Mouse (Mus musculus) bone marrow macrophage, adult 2 months (primary cell): ENCODE measurements at regions not wholly inside any gene's neighbourhood (a gene's known extent, or its start where the extent isn't known, plus 50 kb on each side); places are given as distances from the start of the nearest gene placed in this dataset.

Source experiments
- CTCF ChIP-seq: IDR thresholded peaks from 2 replicates; pipeline ENCODE4 v1.5.1; 2012; ENCODE audit warnings: low read depth, mild to moderate bottlenecking, low read length, moderate library complexity
- POLR2A ChIP-seq: IDR thresholded peaks from 2 replicates; pipeline ENCODE4 v1.6.1; 2012; ENCODE audit warnings: mild to moderate bottlenecking, low read depth, low read length, borderline replicate concordance

- no peak for TF ChIP-seq CTCF
- no peak for TF ChIP-seq POLR2A
Measured at GRCm38 (mm10) chr13:107300792-107301191, 278.9 kb upstream of the Kif2a start.
